Mouse (Mus musculus): ENCODE data around the gene Hoga1. TPM values are rescaled to one million over a fixed set of nuclear protein-coding genes. Genes with fewer than 3 reads are reported as not detected.

Hoga1 gene
- total RNA-seq, 2 experiments from 2014 or later, result 2.1 to 2.3 TPM

DNA sequence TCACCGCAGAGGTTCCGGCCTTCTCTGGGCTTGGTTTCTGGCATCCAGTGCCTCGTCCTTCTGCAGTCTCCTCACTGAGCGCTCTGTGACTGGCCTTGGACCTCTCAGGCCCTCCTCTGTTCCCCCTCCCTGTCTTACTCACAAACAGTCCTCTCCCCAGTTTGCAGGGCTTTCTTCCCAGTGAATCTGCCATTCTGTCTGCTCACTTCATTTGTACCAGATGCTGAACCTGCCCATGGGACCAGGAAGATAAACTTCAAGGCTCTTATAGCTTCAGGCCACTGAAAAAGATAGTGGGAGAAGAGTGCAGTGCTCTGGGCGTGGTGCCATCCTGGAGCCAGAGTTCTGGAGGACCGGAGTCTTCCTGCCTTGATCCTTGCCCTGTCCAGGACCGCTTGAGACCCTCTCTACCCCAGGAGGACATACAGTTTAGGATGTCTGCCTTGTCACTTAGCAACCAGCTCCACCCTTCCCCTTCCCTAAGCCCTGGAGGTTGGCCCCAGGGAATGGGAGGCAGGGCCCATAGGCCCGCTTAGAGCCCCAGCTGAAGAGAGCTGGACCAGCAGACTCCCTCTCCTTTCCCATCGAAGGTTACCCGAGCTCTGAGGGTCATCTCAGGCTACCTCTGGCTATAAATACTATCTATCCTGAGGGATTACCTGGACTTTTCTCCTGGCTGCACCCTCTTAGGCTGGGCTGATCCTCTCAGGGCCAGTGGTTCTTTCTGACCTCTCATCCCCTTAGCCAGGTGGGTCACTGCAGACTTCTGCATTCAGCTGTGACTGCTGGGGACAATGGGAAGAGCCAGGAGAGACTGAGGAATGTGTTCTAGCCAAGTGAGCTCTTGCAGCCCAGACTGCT lies 23.5 kb upstream of the Hoga1 start:
- DNase-seq, result no peak

- no peak for DNase-seq
These were observed 22.9 kb upstream of the Hoga1 start for GRCm38 (mm10) chr19:42022542-42022848.

GRCm38 (mm10) chr19:42026158-42026557 lies 19.3 kb upstream of the Hoga1 start:
- DNase-seq, result peak; percentile 72

DNA sequence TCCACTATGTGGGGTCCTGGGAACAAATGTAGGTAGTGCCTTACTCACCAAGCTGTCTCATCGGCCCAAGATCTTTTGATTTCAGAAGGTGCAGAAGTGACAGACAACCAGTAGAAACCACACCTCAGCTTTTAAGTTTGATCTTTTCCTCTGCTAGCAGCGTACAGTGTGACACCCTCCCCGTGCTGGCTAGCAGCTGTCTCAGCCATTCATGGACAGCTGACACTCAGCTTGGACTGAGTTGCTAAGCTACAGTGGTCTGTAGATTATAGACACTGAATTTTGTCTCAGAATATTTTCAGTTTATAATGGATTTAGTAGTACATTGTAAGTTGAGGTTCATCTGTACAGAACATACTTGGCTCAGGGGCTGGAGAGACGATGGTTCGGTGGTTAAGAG lies 14.3 kb upstream of the Hoga1 start:
- no peak for DNase-seq

DNA sequence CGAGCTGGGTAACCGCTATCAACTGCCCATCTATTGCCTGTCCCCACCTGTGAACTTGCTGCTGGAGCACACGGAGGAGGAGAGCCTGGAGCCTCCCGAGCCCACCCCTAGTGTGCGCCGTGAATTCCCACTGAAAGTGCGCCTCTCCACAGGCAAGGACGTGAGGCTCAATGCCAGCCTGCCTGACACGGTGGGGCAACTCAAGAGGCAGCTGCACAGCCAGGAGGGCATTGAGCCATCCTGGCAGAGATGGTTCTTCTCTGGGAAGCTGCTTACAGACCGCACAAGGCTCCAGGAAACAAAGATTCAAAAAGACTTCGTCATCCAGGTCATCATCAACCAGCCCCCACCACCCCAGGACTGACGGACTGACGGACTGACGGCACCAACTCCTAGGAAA lies 11.8 kb upstream of the Hoga1 start:
- peak; percentile 55 for DNase-seq

- peak; percentile 43 for DNase-seq
These were observed 11.1 kb upstream of the Hoga1 start for GRCm38 (mm10) chr19:42034146-42034775.

GRCm38 (mm10) chr19:42034881-42035455 lies 10.4 kb upstream of the Hoga1 start:
- no peak for DNase-seq

GRCm38 (mm10) chr19:42035456-42036248 lies 9.8 kb upstream of the Hoga1 start, which contains the start of gene Ankrd2:
Gene Ankrd2 (plus strand): TSS chr19:42036000.
- DNase-seq, result peak; percentile 87

DNA sequence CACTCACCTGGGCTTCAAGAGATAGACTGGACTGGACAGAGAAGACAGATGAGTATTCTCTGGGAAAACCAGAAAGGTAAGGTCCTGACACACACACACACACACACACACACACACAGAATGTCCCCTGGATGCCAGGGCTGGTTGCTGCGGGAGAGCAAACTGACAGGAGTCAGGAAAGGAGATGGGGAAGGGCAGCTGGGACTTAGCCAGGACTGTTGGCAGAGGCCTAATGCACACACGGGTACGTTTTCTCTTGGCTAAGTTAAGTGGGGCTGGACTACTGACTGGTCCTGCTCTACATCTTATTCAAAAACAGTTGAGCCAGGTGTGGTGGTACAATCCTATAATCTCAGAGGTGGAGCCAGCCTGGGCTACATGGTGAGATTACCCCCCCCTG lies 9.1 kb upstream of the Hoga1 start:
- no peak for DNase-seq

- DNase-seq, result no peak
These were observed 8.2 kb upstream of the Hoga1 start for GRCm38 (mm10) chr19:42037167-42037702.

DNA sequence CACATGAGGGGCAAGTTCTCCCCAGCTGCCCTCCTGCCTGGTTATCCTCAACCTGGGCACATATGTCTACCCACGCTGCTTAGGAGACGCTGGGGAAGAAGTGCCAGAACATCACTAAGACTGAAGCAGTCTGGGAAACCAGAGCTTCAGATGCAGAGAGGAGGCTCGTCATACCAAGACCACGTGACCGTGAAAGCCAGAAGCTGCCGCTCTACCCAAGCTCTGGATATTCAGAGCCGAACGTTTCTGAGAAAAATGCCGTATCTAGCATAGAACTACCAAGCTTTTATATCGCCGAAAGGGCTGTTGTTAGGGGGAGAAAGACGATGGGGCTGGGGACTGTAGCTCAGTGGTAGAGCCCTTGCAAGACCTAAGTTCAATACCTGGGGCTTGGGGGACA lies 7.1 kb upstream of the Hoga1 start:
- no peak for DNase-seq

DNA sequence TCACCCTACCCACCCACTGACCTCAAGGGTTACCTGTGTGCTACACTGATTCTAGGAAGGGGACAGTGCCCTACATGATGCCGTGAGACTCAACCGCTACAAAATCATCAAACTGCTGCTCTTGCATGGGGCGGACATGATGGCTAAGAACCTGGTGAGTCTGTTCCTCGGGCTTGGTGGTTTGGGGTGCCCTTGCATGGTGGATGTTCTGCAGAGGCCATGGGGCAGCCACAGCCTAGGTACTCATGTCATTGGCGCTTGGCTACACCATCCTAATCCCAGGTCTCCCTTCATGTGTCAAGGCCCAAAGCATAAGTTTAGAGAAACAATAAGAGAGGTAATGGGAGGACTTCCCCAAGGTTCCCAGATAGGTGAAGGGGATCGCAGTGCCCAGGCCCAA lies 1.4 kb upstream of the Hoga1 start:
- DNase-seq, result no peak

GRCm38 (mm10) chr19:42050251-42050650 lies 4.8 kb downstream of the Hoga1 start:
- no peak for DNase-seq

DNA sequence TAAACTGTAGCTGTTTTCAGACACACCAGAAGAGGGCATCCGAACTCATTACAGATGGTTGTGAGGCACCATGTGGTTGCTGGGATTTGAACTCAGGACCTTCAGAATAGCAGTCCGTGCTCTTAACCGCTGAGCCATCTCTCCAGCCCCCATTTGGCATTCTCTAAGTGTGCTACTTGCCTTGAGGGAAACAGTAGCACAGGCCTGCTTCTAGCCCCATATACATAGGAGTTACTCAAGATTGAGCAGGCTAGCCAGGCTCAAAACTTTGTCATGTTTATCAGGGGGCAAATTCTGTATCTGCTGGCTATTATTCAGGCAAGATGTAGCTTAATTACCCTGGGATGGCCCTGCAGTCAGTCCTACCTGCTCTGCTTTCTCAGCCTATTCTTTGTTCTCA lies 5.9 kb downstream of the Hoga1 start:
- DNase-seq, result no peak

GRCm38 (mm10) chr19:42051948-42052347 lies 6.5 kb downstream of the Hoga1 start, which contains the start of gene 4933411K16Rik:
Gene 4933411K16Rik (plus strand): TSS chr19:42052248.
- DNase-seq, result no peak

DNA sequence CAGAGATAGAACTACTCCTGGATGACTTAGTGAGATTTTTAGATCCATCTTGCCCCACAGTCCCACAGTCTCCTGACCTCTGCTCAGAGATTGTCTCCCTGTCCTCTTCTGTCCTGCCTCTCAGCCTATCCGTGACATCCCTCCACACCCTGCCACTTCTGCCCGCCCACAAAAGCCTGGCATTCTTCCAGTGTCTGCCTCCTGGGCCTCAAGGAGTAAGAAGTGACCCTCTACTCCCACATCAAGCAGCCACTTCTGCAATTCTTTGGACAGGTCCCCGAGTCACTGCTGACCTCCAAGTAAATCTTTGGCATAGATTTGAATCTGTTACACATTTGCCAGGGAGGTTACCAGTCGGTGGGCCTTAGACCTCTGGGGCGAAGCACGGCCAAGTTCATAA lies 8.8 kb downstream of the Hoga1 start:
- no peak for DNase-seq

DNA sequence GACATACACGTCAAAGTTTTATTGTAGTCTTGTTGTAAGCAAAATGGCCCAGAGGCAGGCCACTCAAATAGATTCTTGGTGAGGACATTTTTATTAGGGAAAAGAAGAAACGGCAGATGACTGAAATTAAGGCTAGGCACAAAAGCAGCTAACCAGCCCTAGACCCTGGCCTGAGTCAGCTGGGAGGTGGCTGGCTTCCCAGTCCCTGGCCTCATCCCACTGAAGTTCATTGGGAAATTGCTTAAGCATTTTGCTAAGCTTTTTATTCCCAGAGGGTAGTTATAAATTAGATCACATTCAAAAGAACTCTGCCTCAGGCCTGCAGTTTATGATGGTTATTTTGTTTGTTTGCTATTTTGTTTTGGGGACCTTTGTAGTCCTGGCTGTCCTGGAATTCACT lies 10.5 kb downstream of the Hoga1 start:
- peak; percentile 82 for DNase-seq

DNA sequence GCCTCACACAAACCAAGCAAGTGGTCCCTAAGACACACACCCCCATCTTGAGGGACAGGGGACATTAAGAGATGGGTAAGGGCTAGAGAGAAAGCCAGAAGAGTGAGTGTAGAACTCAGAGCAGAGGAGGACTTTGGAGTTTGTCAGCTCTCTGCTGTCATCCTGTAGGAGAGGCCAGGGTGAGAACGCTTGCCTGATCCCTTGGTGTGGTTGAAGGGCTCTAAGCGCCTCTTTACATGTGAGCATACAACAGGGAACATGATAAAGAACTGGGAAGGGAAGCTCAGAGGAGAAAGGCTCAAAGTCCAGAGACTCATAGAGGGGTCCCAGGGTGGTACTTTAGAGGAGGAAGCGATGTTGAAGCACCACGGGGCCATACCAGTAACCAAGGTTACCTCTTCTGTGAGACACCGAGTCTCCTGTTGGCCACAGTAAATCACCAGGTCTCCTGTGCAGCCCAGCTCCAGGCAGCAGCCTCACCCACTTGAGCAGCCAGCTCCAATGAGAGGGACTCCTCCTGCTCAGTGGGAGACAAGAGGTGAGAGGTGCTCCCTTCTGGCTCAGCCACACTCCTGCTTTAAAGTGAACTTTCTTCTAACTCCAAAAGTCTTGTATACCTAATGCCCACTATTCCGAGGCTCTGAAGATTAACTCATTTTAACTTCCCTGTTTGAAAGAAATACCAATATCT lies 11.5 kb downstream of the Hoga1 start:
- DNase-seq, result no peak

DNA sequence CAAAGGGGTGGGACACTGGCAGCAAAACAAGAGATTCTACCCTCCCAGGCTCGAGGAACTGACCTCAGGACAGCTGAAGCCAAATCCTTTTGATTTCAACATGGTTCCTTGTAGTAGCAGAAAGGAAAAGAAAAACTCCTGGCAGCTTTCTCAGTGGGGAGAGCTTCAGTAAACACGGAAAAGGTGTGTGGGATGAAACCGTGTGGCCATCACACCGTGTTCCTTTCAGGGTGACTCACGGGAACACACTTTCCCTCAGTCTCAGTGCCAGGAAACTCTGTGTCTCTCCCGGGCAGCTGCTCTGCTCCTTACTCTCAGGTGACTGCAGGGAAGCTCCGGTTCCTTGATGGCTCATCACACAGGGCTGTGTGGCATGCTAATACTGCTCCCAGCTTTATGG lies 13.0 kb downstream of the Hoga1 start:
- peak; percentile 50 for DNase-seq

DNA sequence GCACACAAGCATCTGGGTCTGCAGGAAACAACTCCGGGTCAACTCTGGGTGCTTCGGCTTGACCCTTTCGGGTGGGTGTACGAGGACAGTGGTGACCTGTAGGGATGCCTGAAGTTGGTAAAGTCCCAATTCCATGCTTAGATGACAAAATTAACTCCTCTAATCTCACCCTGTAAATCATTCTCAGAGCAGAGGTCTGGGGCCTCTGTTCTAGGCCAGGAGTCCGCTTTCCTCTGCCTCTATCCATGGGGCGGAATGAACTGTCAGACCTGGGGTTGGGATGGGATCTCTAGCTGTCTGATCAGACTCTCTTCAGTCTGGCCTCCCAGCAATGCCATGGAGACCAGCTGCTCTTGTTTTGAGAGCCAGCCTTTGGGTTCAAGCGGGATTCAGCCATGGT lies 16.0 kb downstream of the Hoga1 start:
- no peak for DNase-seq

GRCm38 (mm10) chr19:42068441-42069240 lies 23.2 kb downstream of the Hoga1 start:
- peak; percentile 73 for DNase-seq

All from gastrocnemius, postnatal 25 days (tissue).